Mouse (Mus musculus) kidney, postnatal 10 days (tissue): ENCODE measurements around the gene Cdk2.
"Not testable (repeated sequence)": the region's sequence is repeated elsewhere in the genome, so short reads cannot be mapped to it uniquely, and the experiment has no call there.

Experiments used
- DNase-seq: peaks from one replicate; pipeline ENCODE4 v3.0.0; 2021; ENCODE audit warnings: mixed read lengths

The Cdk2 gene

GRCm38 (mm10) chr10:128704491-128705316, at the start of gene Cdk2:
Gene Cdk2, minus strand, starts transcription at chr10:128705031.
- peak; percentile 98 for DNase-seq

GRCm38 (mm10) chr10:128748252-128748864, 43.5 kb upstream of the Cdk2 start:
- DNase-seq, result peak; percentile 90

GRCm38 (mm10) chr10:128747646-128748251, 42.9 kb upstream of the Cdk2 start, which contains the start of gene Pym1:
Gene Pym1, plus strand, starts transcription at chr10:128747889.
- peak; percentile 84 for DNase-seq

GRCm38 (mm10) chr10:128746972-128747645, 42.3 kb upstream of the Cdk2 start:
- no peak for DNase-seq

- no peak for DNase-seq
These were observed 41.2 kb upstream of the Cdk2 start for GRCm38 (mm10) chr10:128745946-128746613.

GRCm38 (mm10) chr10:128744680-128745601, 40.1 kb upstream of the Cdk2 start, which contains the start of gene Dgka:
Gene Dgka, minus strand, starts transcription at chr10:128744855.
- peak; percentile 42 for DNase-seq

- DNase-seq, result peak; percentile 39
These were observed 39.4 kb upstream of the Cdk2 start for GRCm38 (mm10) chr10:128744211-128744610.

GRCm38 (mm10) chr10:128743791-128744191, 39.0 kb upstream of the Cdk2 start:
- DNase-seq, result peak; percentile 77

- no peak for DNase-seq
These were observed 38.4 kb upstream of the Cdk2 start for GRCm38 (mm10) chr10:128743235-128743634.

GRCm38 (mm10) chr10:128742616-128743015, 37.8 kb upstream of the Cdk2 start:
- DNase-seq, result no peak

- DNase-seq, result no peak
These were observed 35.5 kb upstream of the Cdk2 start for GRCm38 (mm10) chr10:128740296-128740695.

- DNase-seq, result peak; percentile 27
These were observed 32.6 kb upstream of the Cdk2 start for GRCm38 (mm10) chr10:128737435-128737834.

GRCm38 (mm10) chr10:128731992-128732391, 27.2 kb upstream of the Cdk2 start:
- no peak for DNase-seq

- peak; percentile 90 for DNase-seq
These were observed 26.2 kb upstream of the Cdk2 start for GRCm38 (mm10) chr10:128731002-128731433.

GRCm38 (mm10) chr10:128728059-128728458, 23.2 kb upstream of the Cdk2 start:
- DNase-seq, result no peak

GRCm38 (mm10) chr10:128725466-128725865, 20.6 kb upstream of the Cdk2 start:
- not testable (repeated sequence) for DNase-seq

GRCm38 (mm10) chr10:128715559-128716537, 11.0 kb upstream of the Cdk2 start:
- DNase-seq, result no peak

GRCm38 (mm10) chr10:128711318-128711717, 6.5 kb upstream of the Cdk2 start:
- not testable (repeated sequence) for DNase-seq

- DNase-seq, result peak; percentile 30
These were observed 474 bp upstream of the Cdk2 start for GRCm38 (mm10) chr10:128705317-128705693.

- no peak for DNase-seq
These were observed 936 bp downstream of the Cdk2 start, which contains the start of gene Pmel for GRCm38 (mm10) chr10:128703895-128704294. Gene Pmel, plus strand, starts transcription at chr10:128704195.
